Mouse (Mus musculus): ENCODE results near the gene Odam. TPM values are rescaled to one million over a fixed set of nuclear protein-coding genes. Genes with fewer than 3 reads are reported as not detected.

Odam gene
- polyA plus RNA-seq (2014; fragmentation: Nextera tagmentation; extraction: Ambion mirVana): not detected in 2 replicates

DNA sequence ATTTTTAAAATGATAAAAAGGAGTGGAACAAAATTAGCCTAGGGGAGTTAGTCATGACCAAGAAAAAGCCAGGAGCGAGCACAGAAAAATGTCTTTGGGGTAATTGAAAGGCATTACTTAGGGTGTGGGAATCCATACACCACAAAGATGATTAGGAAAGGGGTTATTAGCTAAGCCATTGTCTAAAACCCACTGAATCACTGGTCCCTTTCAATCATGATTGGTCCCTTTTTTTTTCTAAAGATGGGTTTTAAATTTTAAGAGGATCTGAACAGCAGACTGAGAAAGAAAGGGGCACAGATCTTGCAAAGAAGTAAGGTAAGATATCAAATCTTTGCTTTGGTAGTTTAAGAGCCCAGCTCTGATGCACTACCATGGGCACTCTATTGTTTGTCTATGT, at the start of gene Odam:
Gene Odam (plus strand): TSS at position 301 of the 400 bp plus-strand sequence.
- DNase-seq (ENCODE audit: low spot score): no peak
- no peak within 1 kb of the TSS for H3K27ac ChIP-seq (ENCODE audit: low read depth, low read length)
- H3K9ac ChIP-seq (ENCODE audit: low read depth, low read length): no peak within 1 kb of the TSS
- H3K4me3 ChIP-seq (ENCODE audit: low read depth, low read length): no peak within 1 kb of the TSS
- H3K9me3 ChIP-seq (ENCODE audit: control insufficient read depth, low read length): no peaks in the 10 kb centered on the region
- H3K4me2 ChIP-seq: no peak within 1 kb of the TSS
- H3K36me3 ChIP-seq (ENCODE audit: control insufficient read depth, insufficient read depth, low read length): no peaks in the 10 kb centered on the region
- no peaks in the 10 kb centered on the region for H3K27me3 ChIP-seq (replicated peaks; ENCODE audit: control insufficient read depth, insufficient read depth, low read length)
- no peaks in the 10 kb centered on the region for H3K4me1 ChIP-seq (replicated peaks; ENCODE audit: control insufficient read depth, insufficient read depth, low read length)
- ATAC-seq (replicated peaks; ENCODE audit: low FRiP score): no peak
- 86% methylated on average over 1 of the region's 1 CpGs for WGBS

DNA sequence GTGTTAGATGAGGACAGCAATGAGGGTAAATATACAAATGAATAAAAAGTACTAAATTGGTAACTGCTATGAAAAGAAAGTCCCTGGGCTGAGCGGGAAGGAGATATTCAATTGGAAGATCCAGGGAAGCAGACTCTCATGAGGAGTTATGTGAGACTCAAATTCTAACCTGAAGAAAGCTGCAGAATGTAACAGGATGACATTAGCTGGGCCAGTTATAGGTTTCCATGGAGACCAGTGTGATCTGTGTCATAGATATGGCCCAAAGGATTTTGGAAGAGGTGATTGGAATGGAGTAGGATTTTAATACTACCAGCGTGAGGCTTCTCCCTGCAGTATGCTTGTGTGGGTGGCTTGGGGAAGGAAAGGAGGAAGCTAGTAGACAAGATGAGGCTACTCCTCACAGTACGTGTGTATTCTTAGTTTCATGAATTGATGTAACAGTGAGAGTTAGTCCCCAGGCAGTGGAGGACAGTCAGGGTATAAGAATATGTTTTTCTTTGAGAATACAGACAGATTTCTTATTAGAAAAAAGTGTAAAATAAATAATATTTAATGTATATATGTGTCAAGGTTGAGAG, 29.6 kb upstream of the Odam start:
- ATAC-seq (replicated peaks; ENCODE audit: low FRiP score): no peak
- 71% methylated on average over 3 of the region's 3 CpGs for WGBS
- DNase-seq (ENCODE audit: low spot score): no peak

DNA sequence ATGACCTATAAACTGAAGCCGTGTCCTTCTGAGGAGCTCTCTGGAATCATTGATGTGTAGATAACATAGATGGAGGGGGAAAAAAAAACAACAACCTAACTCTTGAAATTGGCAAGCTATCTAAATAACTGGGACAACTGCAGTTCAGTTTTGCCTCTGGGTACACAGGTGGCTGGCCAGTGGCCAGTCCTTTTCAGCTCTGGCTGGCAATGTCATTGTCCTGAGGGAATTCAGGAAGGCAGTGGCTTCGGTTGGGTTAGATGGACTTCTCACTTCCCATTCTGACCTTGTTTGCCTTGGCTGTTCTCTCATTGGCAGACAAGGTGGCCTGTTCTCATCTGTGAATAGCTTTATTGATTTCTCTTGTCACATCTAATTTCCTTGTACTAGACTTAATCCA, 14.7 kb upstream of the Odam start:
- ATAC-seq (replicated peaks; ENCODE audit: low FRiP score): no peak

More for the DNA sequence above, 29.6 kb upstream of the Odam start:
- Histone ChIP-seq H3K27ac (ENCODE audit: low read depth, low read length) (no peak overlapping the region), H3K9ac (ENCODE audit: low read depth, low read length) (no peak overlapping the region), H3K4me1 (replicated peaks; ENCODE audit: control insufficient read depth, insufficient read depth, low read length) (no peaks in the 10 kb centered on the region), H3K36me3 (ENCODE audit: control insufficient read depth, insufficient read depth, low read length) (no peaks in the 10 kb centered on the region), H3K9me3 (ENCODE audit: control insufficient read depth, low read length) (no peaks in the 10 kb centered on the region), H3K4me3 (ENCODE audit: low read depth, low read length) (no peak overlapping the region), H3K27me3 (replicated peaks; ENCODE audit: control insufficient read depth, insufficient read depth, low read length) (no peaks in the 10 kb centered on the region), H3K4me2 (no peak overlapping the region)

DNA sequence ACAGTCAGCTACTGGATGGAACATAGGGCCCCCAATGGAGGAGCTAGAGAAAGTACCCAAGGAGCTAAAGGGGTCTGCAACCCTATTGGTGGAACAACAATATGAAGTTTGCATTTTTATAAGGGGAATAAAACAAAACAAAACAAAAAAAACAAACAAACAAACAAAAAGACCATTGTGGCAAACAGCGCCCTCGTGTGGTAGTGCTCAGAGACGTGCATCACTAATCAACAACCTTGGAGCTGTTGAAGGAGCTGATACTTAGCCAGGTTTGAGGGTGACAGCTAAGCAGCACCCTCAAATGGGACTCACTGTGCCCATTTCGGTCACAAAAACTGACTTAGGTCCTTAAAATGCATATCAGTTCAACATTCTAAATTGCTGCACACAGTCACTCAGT, 13.4 kb upstream of the Odam start:
- no peak for DNase-seq (ENCODE audit: low spot score)
- no peaks in the 10 kb centered on the region for H3K9me3 ChIP-seq (ENCODE audit: control insufficient read depth, low read length)
- H3K9ac ChIP-seq (ENCODE audit: low read depth, low read length): no peak overlapping the region
- 27% methylated on average over 4 of the region's 4 CpGs for WGBS
- H3K27ac ChIP-seq (ENCODE audit: low read depth, low read length): no peak overlapping the region
- H3K27me3 ChIP-seq (replicated peaks; ENCODE audit: control insufficient read depth, insufficient read depth, low read length): no peaks in the 10 kb centered on the region
- no peak for ATAC-seq (replicated peaks; ENCODE audit: low FRiP score)
- H3K4me3 ChIP-seq (ENCODE audit: low read depth, low read length): no peak overlapping the region
- no peaks in the 10 kb centered on the region for H3K4me1 ChIP-seq (replicated peaks; ENCODE audit: control insufficient read depth, insufficient read depth, low read length)
- no peak overlapping the region for H3K4me2 ChIP-seq
- no peaks in the 10 kb centered on the region for H3K36me3 ChIP-seq (ENCODE audit: control insufficient read depth, insufficient read depth, low read length)

More for the DNA sequence above, 14.7 kb upstream of the Odam start:
- Histone ChIP-seq H3K4me2 (no peak overlapping the region), H3K36me3 (ENCODE audit: control insufficient read depth, insufficient read depth, low read length) (no peaks in the 10 kb centered on the region), H3K27ac (ENCODE audit: low read depth, low read length) (no peak overlapping the region), H3K4me3 (ENCODE audit: low read depth, low read length) (no peak overlapping the region), H3K9me3 (ENCODE audit: control insufficient read depth, low read length) (no peaks in the 10 kb centered on the region), H3K9ac (ENCODE audit: low read depth, low read length) (no peak overlapping the region), H3K4me1 (replicated peaks; ENCODE audit: control insufficient read depth, insufficient read depth, low read length) (no peaks in the 10 kb centered on the region), H3K27me3 (replicated peaks; ENCODE audit: control insufficient read depth, insufficient read depth, low read length) (no peaks in the 10 kb centered on the region)
- WGBS: 82% methylated on average over 2 of the region's 2 CpGs
- DNase-seq (ENCODE audit: low spot score): no peak

DNA sequence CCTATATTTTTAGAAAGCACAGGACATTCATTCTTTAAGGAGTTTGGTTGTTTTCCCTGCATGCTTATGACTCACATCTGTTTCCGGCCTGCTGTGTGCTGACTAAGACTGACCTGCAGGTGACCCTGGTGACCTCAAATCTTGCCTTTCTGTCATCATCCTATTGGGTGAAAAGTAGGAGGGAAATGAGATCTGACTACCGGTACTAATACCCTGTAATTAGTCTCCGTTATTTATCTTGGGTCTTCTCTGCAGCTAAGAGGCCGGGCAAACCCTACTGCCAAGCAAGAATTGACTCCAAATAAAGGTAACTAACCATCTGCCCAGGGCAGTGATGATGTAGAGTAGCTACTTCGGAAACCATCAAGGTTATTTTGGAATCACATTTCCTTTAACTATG, 40.5 kb downstream of the Odam start, which contains the start of gene Csn3:
Gene Csn3 (plus strand): TSS at position 208 of the 400 bp plus-strand sequence.
- no peak for DNase-seq (ENCODE audit: low spot score)
- no peak within 1 kb of the TSS for H3K9ac ChIP-seq (ENCODE audit: low read depth, low read length)
- ATAC-seq (replicated peaks; ENCODE audit: low FRiP score): no peak
- no peak within 1 kb of the TSS for H3K4me2 ChIP-seq
- no peaks in the 10 kb centered on the region for H3K36me3 ChIP-seq (ENCODE audit: control insufficient read depth, insufficient read depth, low read length)
- H3K27ac ChIP-seq (ENCODE audit: low read depth, low read length): no peak within 1 kb of the TSS
- H3K4me1 ChIP-seq (replicated peaks; ENCODE audit: control insufficient read depth, insufficient read depth, low read length): no peaks in the 10 kb centered on the region
- H3K27me3 ChIP-seq (replicated peaks; ENCODE audit: control insufficient read depth, insufficient read depth, low read length): no peaks in the 10 kb centered on the region
- no peaks in the 10 kb centered on the region for H3K9me3 ChIP-seq (ENCODE audit: control insufficient read depth, low read length)
- 51% methylated on average over 5 of the region's 5 CpGs for WGBS
- no peak within 1 kb of the TSS for H3K4me3 ChIP-seq (ENCODE audit: low read depth, low read length)

DNA sequence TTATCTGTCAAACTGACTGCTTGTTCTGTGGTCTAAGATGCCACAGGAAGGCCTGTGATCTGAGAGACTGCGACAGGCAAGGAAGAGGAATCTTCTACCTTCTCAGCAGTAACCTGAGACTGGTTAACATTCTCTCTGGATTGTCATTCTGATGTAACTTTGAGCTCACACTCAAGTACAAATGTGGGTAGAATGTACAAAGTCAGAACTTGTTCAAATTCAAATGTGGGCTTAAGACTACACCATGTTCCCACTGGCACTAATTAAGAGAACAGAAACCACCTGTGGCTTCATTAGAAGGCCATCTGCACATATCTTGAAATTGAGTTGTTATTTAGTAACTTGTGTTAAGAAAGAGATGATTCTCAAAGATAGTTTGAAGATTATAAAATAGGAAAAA, 46.8 kb downstream of the Odam start:
- DNase-seq (ENCODE audit: low spot score) (no peak), ATAC-seq (replicated peaks; ENCODE audit: low FRiP score) (no peak)
- 66% methylated on average over 1 of the region's 1 CpGs for WGBS
- H3K4me3 ChIP-seq (ENCODE audit: low read depth, low read length): no peak overlapping the region
- no peak overlapping the region for H3K4me2 ChIP-seq
- H3K36me3 ChIP-seq (ENCODE audit: control insufficient read depth, insufficient read depth, low read length): no peaks in the 10 kb centered on the region
- no peaks in the 10 kb centered on the region for H3K9me3 ChIP-seq (ENCODE audit: control insufficient read depth, low read length)
- no peak overlapping the region for H3K9ac ChIP-seq (ENCODE audit: low read depth, low read length)
- H3K27ac ChIP-seq (ENCODE audit: low read depth, low read length): no peak overlapping the region
- no peaks in the 10 kb centered on the region for H3K27me3 ChIP-seq (replicated peaks; ENCODE audit: control insufficient read depth, insufficient read depth, low read length)
- no peaks in the 10 kb centered on the region for H3K4me1 ChIP-seq (replicated peaks; ENCODE audit: control insufficient read depth, insufficient read depth, low read length)

DNA sequence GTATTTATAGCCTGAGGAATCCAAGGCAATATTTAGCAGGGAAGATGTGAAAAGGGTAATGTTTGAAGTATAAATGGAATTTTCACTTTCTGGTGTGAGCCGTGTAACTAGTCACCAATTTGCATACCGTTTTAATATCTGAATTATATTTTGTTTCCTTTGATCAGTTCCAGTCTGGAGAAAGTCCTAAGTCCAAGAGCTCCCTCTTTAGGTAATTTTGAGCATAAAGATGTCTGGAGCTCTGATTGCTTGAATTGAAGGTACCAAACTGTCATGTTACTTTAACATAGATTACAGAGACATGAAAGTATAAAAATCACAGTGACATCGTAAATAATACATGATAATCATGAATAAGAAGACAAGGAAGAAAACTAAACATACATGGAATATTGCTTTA, 55.9 kb downstream of the Odam start:
- WGBS: 46% methylated on average over 3 of the region's 3 CpGs
- Histone ChIP-seq H3K27me3 (replicated peaks; ENCODE audit: control insufficient read depth, insufficient read depth, low read length) (no peaks in the 10 kb centered on the region), H3K9ac (ENCODE audit: low read depth, low read length) (no peak overlapping the region), H3K27ac (ENCODE audit: low read depth, low read length) (no peak overlapping the region), H3K4me1 (replicated peaks; ENCODE audit: control insufficient read depth, insufficient read depth, low read length) (no peaks in the 10 kb centered on the region), H3K9me3 (ENCODE audit: control insufficient read depth, low read length) (no peaks in the 10 kb centered on the region), H3K4me2 (no peak overlapping the region), H3K36me3 (ENCODE audit: control insufficient read depth, insufficient read depth, low read length) (no peaks in the 10 kb centered on the region), H3K4me3 (ENCODE audit: low read depth, low read length) (no peak overlapping the region)
- ATAC-seq (replicated peaks; ENCODE audit: low FRiP score): no peak
- no peak for DNase-seq (ENCODE audit: low spot score)

DNA sequence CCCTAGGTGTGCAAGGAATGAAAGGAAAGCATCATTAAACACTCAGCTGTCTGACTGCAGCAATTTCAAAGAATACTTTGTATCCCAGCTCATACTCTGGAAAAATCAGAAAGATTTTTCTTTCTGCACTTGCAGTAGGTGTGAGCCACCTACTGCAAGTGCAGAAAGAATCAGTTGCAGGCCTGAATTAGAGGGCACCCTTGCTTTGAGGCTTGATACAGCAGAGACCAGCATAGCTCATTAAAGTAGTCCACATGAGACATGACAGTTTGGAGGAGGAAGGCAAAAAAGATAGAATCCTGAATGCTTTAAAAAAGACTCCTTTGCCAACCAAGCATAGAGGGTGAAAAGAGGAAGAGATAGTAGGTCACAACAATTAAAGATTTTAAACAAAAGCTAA, 57.7 kb downstream of the Odam start:
- Histone ChIP-seq H3K9ac (ENCODE audit: low read depth, low read length) (no peak overlapping the region), H3K4me3 (ENCODE audit: low read depth, low read length) (no peak overlapping the region), H3K9me3 (ENCODE audit: control insufficient read depth, low read length) (no peaks in the 10 kb centered on the region), H3K4me1 (replicated peaks; ENCODE audit: control insufficient read depth, insufficient read depth, low read length) (no peaks in the 10 kb centered on the region), H3K27me3 (replicated peaks; ENCODE audit: control insufficient read depth, insufficient read depth, low read length) (no peaks in the 10 kb centered on the region), H3K36me3 (ENCODE audit: control insufficient read depth, insufficient read depth, low read length) (no peaks in the 10 kb centered on the region), H3K4me2 (no peak overlapping the region), H3K27ac (ENCODE audit: low read depth, low read length) (no peak overlapping the region)
- ATAC-seq (replicated peaks; ENCODE audit: low FRiP score) (no peak), DNase-seq (ENCODE audit: low spot score) (no peak)

All from liver, embryonic 11.5 days (tissue).